Mouse (Mus musculus) thymus, adult 2 months (tissue): ENCODE results near the gene Slc2a5. TPM values are rescaled to one million over a fixed set of nuclear protein-coding genes. Genes with fewer than 3 reads are reported as not detected.

Source experiments
- DNase-seq: peaks from one replicate; pipeline ENCODE4 v3.0.0; 2021
- H3K27ac ChIP-seq: fragments of 200-500 bp; 2 replicates; pipeline ENCODE4 v1.5.1; 2012; ENCODE audit warnings: low read length, control low read depth; ENCODE audit not compliant: control insufficient read depth, insufficient read depth
- H3K27me3 ChIP-seq: fragments of 200-500 bp; 2 replicates; pipeline ENCODE4 v1.6.1; 2012; ENCODE audit warnings: mild to moderate bottlenecking, low read length, moderate library complexity, mixed read lengths; ENCODE audit not compliant: control insufficient read depth, insufficient read depth
- H3K36me3 ChIP-seq: fragments of 200-500 bp; 2 replicates; pipeline ENCODE4 v1.6.1; 2012; ENCODE audit warnings: mild to moderate bottlenecking, low read length, moderate library complexity; ENCODE audit not compliant: control insufficient read depth, insufficient read depth
- H3K4me1 ChIP-seq: fragments of 200-500 bp; replicated peaks from 2 replicates; pipeline ENCODE4 v1.6.1; 2012; ENCODE audit warnings: low read length; ENCODE audit not compliant: control insufficient read depth, insufficient read depth
- H3K4me3 ChIP-seq: fragments of 200-500 bp; 2 replicates; pipeline ENCODE4 v1.5.1; 2012; ENCODE audit warnings: mild to moderate bottlenecking, low read length, control low read depth, moderate library complexity; ENCODE audit not compliant: control insufficient read depth, insufficient read depth
- CTCF ChIP-seq: fragments of 200-500 bp; IDR thresholded peaks from 2 replicates; pipeline ENCODE4 v1.5.1; 2012; ENCODE audit warnings: mild to moderate bottlenecking, control low read depth, low read length, moderate library complexity, borderline replicate concordance; ENCODE audit not compliant: control insufficient read depth, poor library complexity, insufficient read depth; ENCODE audit errors: extremely low read depth
- POLR2A ChIP-seq: fragments of 200-500 bp; IDR thresholded peaks from 2 replicates; pipeline ENCODE4 v1.6.1; 2012; ENCODE audit warnings: mild to moderate bottlenecking, low read length, control low read depth, moderate library complexity; ENCODE audit not compliant: control insufficient read depth, poor library complexity, insufficient read depth; ENCODE audit errors: extremely low read depth
- WGBS: fragments of 180-500 bp; shearing (Covaris S2); methylation state at CpG from one replicate; pipeline ENCODE4 v1.1.7; 2018; 5-methylcytosine and 5-hydroxymethylcytosine counted together
- polyA plus RNA-seq: library from polyadenylated mRNA; depleted of rRNA; stranded (reverse); fragments of >200 nt; gene quantifications from 2 replicates; pipeline ENCODE4 v1.2.3, GENCODE M21; 2012

Gene Slc2a5
- polyA plus RNA-seq, 1 experiment: 1.2 TPM

- DNase-seq: no peak
- H3K27ac ChIP-seq: no peak overlapping the region
- no peak overlapping the region for H3K4me3 ChIP-seq
- TF ChIP-seq CTCF: no peak
- TF ChIP-seq POLR2A: no peak
- 90% methylated on average over 7 of the region's 7 CpGs for WGBS
- H3K27me3 ChIP-seq: no peaks in the 10 kb centered on the region; the same call in 1 of the 2 replicates
- peaks cover 6% of the 10 kb centered on the region; the same call in 1 of the 2 replicates for H3K4me1 ChIP-seq
- no peaks in the 10 kb centered on the region for H3K36me3 ChIP-seq
These were observed 39.8 kb upstream of the Slc2a5 start for GRCm38 (mm10) chr4:150079244-150079643.

GRCm38 (mm10) chr4:150080330-150080967 lies 38.6 kb upstream of the Slc2a5 start:
- no peak for DNase-seq
- 62% methylated on average over 11 of the region's 11 CpGs for WGBS

GRCm38 (mm10) chr4:150085366-150085765 lies 33.7 kb upstream of the Slc2a5 start:
- Histone ChIP-seq H3K27ac (no peak overlapping the region), H3K36me3 (no peaks in the 10 kb centered on the region), H3K4me3 (no peak overlapping the region), H3K4me1 (peaks cover 20% of the 10 kb centered on the region), H3K27me3 (no peaks in the 10 kb centered on the region; the same call in 1 of the 2 replicates)
- TF ChIP-seq POLR2A: no peak
- TF ChIP-seq CTCF: no peak
- no peak for DNase-seq
- 92% methylated on average over 4 of the region's 4 CpGs for WGBS

More at GRCm38 (mm10) chr4:150080330-150080967, 38.6 kb upstream of the Slc2a5 start:
- no peak overlapping the region for H3K27ac ChIP-seq
- TF ChIP-seq POLR2A (no peak), CTCF (no peak)
- H3K4me1 ChIP-seq: peaks cover 6% of the 10 kb centered on the region; the same call in 1 of the 2 replicates
- H3K27me3 ChIP-seq: no peaks in the 10 kb centered on the region
- no peaks in the 10 kb centered on the region for H3K36me3 ChIP-seq
- H3K4me3 ChIP-seq: no peak overlapping the region

- 4% methylated on average over 7 of the region's 7 CpGs for WGBS
- Histone ChIP-seq H3K27me3 (no peaks in the 10 kb centered on the region; the same call in 1 of the 2 replicates), H3K4me3 (no peak overlapping the region), H3K27ac (no peak overlapping the region; the same call in 1 of the 2 replicates), H3K36me3 (no peaks in the 10 kb centered on the region), H3K4me1 (peaks cover 20% of the 10 kb centered on the region)
- TF ChIP-seq POLR2A: no peak
- TF ChIP-seq CTCF: no peak
- no peak for DNase-seq
These were observed 32.3 kb upstream of the Slc2a5 start for GRCm38 (mm10) chr4:150086841-150087160.

GRCm38 (mm10) chr4:150087161-150087889 lies 31.8 kb upstream of the Slc2a5 start, which contains the start of gene Gpr157:
TSS of gene Gpr157 (plus strand) at chr4:150087365.
- H3K4me3 ChIP-seq: peak within 1 kb of the TSS; percentile 47
- no peaks in the 10 kb centered on the region; the same call in 1 of the 2 replicates for H3K27me3 ChIP-seq
- WGBS: under 1% methylated on average over 56 of the region's 56 CpGs
- peak; percentile 96 for DNase-seq
- no peak for TF ChIP-seq POLR2A
- no peaks in the 10 kb centered on the region for H3K36me3 ChIP-seq
- peaks cover 20% of the 10 kb centered on the region for H3K4me1 ChIP-seq
- no peak within 1 kb of the TSS; the same call in 1 of the 2 replicates for H3K27ac ChIP-seq

GRCm38 (mm10) chr4:150087890-150088530 lies 31.1 kb upstream of the Slc2a5 start:
- WGBS: 20% methylated on average over 29 of the region's 29 CpGs
- DNase-seq: no peak
- Histone ChIP-seq H3K27ac (no peak overlapping the region), H3K36me3 (no peaks in the 10 kb centered on the region), H3K27me3 (no peaks in the 10 kb centered on the region; the same call in 1 of the 2 replicates), H3K4me3 (peak overlapping the region; percentile 47), H3K4me1 (peaks cover 20% of the 10 kb centered on the region)
- no peak for TF ChIP-seq CTCF
- TF ChIP-seq POLR2A: 0 out of 2 replicates have a peak, but pooled peaks have one; percentile 28

- H3K4me1 ChIP-seq: peaks cover 23% of the 10 kb centered on the region
- DNase-seq: no peak
- TF ChIP-seq POLR2A (no peak), CTCF (no peak)
- H3K36me3 ChIP-seq: no peaks in the 10 kb centered on the region
- no peaks in the 10 kb centered on the region; the same call in 1 of the 2 replicates for H3K27me3 ChIP-seq
- H3K4me3 ChIP-seq: 0 out of 2 replicates have a peak overlapping the region, but pooled peaks have one; percentile 1
- WGBS: 41% methylated on average over 10 of the region's 10 CpGs
- no peak overlapping the region for H3K27ac ChIP-seq
These were observed 30.0 kb upstream of the Slc2a5 start for GRCm38 (mm10) chr4:150089121-150089520.
